Mouse (Mus musculus): ENCODE data around the gene Gde1. TPM values are rescaled to one million over a fixed set of nuclear protein-coding genes. Genes with fewer than 3 reads are reported as not detected.

The Gde1 gene
- total RNA-seq (2015; ENCODE audit: low replicate concordance) (17.1 and 23.0 TPM in 2 replicates), total RNA-seq (2017; ENCODE audit: low replicate concordance) (11.6 and 19.3 TPM in 2 replicates)

DNA sequence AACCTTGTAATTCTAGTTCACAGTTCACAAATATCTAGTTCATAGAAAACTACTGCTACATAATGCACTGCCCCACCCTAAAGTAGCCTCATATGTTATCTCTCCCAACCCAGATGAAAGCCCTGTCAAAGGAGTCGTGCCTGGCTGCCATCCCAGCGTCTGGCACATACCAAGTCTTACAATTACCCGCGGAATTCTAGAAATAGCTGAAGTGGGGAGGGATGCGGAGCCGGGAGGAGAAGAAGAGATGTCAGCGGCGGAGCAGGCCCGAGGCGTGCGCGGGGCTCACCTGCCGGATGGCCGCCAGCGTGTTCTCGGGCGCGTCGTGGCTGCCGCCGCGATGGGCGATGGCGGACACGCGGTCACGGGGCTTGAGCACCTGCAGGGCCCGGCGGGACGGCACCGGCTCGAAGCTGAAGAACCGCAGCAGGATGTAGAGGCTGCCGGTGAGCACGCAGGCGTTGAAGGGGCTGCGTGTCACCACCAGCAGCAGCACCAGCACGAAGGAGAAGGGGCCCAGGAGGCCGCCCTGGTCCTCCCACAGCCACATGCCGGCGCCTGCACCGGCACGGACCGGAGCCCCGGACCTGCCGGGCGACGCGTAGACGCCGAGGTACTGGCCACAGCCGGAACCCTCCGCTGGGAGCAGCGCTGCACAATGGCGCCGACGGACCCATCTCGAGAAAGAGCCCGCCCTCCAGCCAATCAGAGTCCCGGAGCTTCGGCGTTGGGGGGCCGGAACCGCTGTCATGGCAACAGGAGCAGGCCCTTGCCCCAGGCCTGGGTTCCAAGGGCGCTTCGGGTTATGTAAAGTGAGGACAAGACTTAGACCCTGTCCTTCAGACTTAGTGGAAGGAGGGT is at the start of gene Gde1:
TSS of gene Gde1 (minus strand) at position 678 of the 861 bp plus-strand sequence.
- peak; percentile 94 for ATAC-seq (replicated peaks; ENCODE audit: low FRiP score, poor library complexity, severe bottlenecking)

- ATAC-seq (replicated peaks; ENCODE audit: low FRiP score, poor library complexity, severe bottlenecking): peak; percentile 64
Observed at GRCm38 (mm10) chr7:118751625-118752024, 46.0 kb upstream of the Gde1 start.

DNA sequence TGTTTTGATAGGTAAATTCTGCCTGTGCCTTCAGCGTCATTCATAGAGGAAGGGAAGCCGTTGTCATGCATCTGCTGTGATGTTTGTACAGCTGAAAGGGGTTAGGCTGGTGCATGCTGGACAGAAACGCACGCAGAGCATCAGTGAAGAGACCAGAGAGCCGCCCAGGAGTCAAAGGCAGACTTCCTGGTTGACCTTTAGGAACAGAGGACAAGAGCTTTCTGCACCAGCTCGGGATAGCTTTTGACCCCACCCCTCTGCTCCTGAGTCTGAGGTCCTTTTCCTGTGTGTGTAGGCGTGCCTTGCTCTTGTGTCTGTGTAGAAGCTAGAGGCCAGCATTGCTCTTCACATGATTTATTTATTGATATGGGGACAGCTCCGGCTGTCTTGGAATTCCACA is 44.1 kb upstream of the Gde1 start:
- no peak for ATAC-seq (replicated peaks; ENCODE audit: low FRiP score, poor library complexity, severe bottlenecking)

- ATAC-seq (replicated peaks; ENCODE audit: low FRiP score, poor library complexity, severe bottlenecking): no peak
Observed at GRCm38 (mm10) chr7:118747891-118748672, 42.5 kb upstream of the Gde1 start.

- no peak for ATAC-seq (replicated peaks; ENCODE audit: low FRiP score, poor library complexity, severe bottlenecking)
Observed at GRCm38 (mm10) chr7:118744766-118745165, 39.2 kb upstream of the Gde1 start.

GRCm38 (mm10) chr7:118742278-118742677 is 36.7 kb upstream of the Gde1 start:
- no peak for ATAC-seq (replicated peaks; ENCODE audit: low FRiP score, poor library complexity, severe bottlenecking)

GRCm38 (mm10) chr7:118740532-118741338 is 35.2 kb upstream of the Gde1 start:
- ATAC-seq (replicated peaks; ENCODE audit: low FRiP score, poor library complexity, severe bottlenecking): peak; percentile 94

DNA sequence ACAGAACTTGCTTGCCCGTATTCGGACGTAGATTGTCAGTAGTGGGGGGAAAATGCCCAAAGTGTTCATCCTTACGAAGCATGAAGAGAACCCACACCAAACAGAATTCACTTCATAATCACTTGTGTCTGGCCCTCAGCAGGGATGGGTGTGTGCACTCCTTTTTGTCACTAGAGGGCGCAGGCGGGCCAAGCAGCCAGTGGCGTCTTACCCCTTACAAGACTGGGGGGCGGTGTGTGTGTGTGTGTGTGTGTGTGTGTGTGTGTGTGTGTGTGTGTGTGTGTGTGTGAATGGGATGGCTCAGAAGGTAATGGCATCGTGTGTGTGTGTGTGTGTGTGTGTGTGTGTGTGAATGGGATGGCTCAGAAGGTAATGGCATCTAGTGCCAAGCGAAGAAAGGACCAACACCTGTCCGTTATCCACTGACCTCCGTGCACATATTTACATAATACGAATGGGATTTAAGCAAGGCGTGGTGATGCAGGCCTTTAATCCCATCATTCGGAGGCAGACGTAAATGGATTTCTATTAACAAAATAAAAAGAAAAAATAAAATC is 34.5 kb upstream of the Gde1 start, which contains the start of gene Vps35l:
TSS of gene Vps35l (plus strand) at position 252 of the 557 bp plus-strand sequence.
- ATAC-seq (replicated peaks; ENCODE audit: low FRiP score, poor library complexity, severe bottlenecking): peak; percentile 78

- no peak for ATAC-seq (replicated peaks; ENCODE audit: low FRiP score, poor library complexity, severe bottlenecking)
Observed at GRCm38 (mm10) chr7:118738730-118739129, 33.2 kb upstream of the Gde1 start.

DNA sequence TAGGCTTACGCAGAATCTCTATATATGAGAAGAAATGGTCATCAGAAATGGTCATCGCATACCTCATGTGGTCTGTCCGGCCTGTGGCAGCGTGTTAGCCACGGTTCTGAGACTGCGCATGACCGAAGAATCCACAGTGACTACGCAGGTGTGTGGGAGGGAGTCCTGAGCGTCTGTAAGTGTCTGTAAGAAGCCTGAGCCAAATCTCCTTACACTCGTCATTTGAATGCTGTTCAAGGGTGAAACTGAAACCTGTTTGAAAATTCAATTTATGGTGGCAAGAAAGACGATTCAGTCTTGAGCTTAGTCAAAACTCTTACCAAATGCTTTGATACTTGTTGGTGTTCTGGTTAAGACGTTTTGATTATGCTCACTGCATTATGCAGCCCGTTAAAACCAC is 27.6 kb upstream of the Gde1 start:
- ATAC-seq (replicated peaks; ENCODE audit: low FRiP score, poor library complexity, severe bottlenecking): no peak

DNA sequence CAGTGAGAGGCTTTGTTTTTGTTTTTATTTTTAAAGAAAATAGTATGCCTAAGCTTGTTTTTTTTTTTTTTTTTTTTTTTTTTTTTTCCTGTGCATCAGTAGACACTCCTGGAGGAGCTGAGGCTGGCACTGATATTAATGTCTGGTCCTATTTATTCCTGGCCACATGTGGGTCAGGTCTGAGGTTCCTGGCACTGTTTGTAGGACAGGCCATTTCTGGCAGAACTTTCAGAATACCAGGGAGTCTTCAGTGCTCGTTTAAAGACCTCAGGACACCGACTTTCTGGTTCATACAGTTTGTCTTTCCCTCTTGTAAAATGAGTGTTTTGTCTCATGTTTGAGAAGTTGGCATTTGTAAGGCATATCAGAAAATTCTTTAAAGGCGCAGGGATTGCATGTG is 26.2 kb upstream of the Gde1 start:
- ATAC-seq (replicated peaks; ENCODE audit: low FRiP score, poor library complexity, severe bottlenecking): no peak

- ATAC-seq (replicated peaks; ENCODE audit: low FRiP score, poor library complexity, severe bottlenecking): no peak
Observed at GRCm38 (mm10) chr7:118728846-118729587, 23.4 kb upstream of the Gde1 start.

GRCm38 (mm10) chr7:118725459-118725858 is 19.9 kb upstream of the Gde1 start:
- ATAC-seq (replicated peaks; ENCODE audit: low FRiP score, poor library complexity, severe bottlenecking): no peak

DNA sequence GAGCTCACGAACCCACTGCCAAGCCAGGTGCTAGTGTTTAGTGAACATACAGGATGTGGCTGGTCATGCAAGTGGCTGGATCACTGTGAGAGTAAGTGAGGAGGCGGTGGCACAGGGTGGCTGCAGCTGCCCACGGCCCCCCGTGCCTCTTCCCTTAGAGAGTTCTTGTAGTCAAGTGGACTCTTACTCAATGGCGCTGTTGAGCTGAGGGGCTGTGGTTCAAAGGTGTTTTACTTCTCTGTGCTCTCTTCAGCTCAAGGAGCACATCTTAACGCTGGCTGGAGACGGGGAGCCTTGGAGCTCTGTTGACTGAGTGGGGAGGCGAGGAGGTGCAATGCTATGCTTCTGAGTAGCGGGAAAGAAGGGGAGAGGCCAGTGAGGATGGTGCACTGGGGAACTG is 18.3 kb upstream of the Gde1 start:
- no peak for ATAC-seq (replicated peaks; ENCODE audit: low FRiP score, poor library complexity, severe bottlenecking)

GRCm38 (mm10) chr7:118718066-118718465 is 12.5 kb upstream of the Gde1 start:
- no peak for ATAC-seq (replicated peaks; ENCODE audit: low FRiP score, poor library complexity, severe bottlenecking)

- ATAC-seq (replicated peaks; ENCODE audit: low FRiP score, poor library complexity, severe bottlenecking): no peak
Observed at GRCm38 (mm10) chr7:118714873-118715272, 9.3 kb upstream of the Gde1 start.

- ATAC-seq (replicated peaks; ENCODE audit: low FRiP score, poor library complexity, severe bottlenecking): peak; percentile 99
Observed at GRCm38 (mm10) chr7:118712228-118713173, 6.9 kb upstream of the Gde1 start, which contains the start of gene Ccp110. Ccp110 (plus strand) TSS chr7:118712552.

DNA sequence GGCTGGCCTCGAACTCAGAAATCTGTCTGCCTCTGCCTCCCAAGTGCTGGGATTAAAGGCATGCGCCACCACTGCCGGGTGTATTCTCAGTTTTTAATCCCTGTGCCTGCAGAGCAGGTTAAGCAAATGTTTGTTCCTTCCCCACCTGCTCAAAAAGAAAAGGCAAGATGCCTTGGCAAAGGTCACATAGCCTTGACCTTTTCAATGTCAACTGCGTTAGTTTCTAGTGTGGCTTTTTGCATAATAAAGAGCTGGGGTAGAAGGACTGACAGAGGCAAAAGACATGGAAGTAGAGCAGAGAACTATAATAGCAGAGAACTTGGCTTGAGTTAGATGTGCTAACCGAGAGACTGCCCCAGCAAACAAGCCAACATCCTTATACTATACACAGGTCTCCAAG is 5.2 kb upstream of the Gde1 start:
- no peak for ATAC-seq (replicated peaks; ENCODE audit: low FRiP score, poor library complexity, severe bottlenecking)
